Mouse (Mus musculus) hindbrain, embryonic 11.5 days (tissue): Measurements from ENCODE around the gene Crb3. TPM values are rescaled to one million over a fixed set of nuclear protein-coding genes. Genes with fewer than 3 reads are reported as not detected.

ENCODE experiments used
- ATAC-seq: fragments of 200-750 bp; cut with Nextera tagmentation; 2 replicates; pipeline ENCODE4 v1.8.0; 2017; ENCODE audit warnings: mild to moderate bottlenecking, moderate TSS enrichment, moderate library complexity; ENCODE audit not compliant: low FRiP score
- DNase-seq: peaks from one replicate; pipeline ENCODE4 v3.0.0-alpha.2; 2015; ENCODE audit warnings: low spot score
- H3K27ac ChIP-seq: fragments of 300-500 bp; sonication (generic); 2 replicates; pipeline ENCODE4 v1.5.1; 2014; ENCODE audit warnings: mild to moderate bottlenecking, low read depth, low read length
- H3K27me3 ChIP-seq: fragments of 300-500 bp; sonication (generic); 2 replicates; pipeline ENCODE4 v1.6.1; 2014; ENCODE audit warnings: mild to moderate bottlenecking, low read length, moderate library complexity, mixed read lengths; ENCODE audit not compliant: control insufficient read depth, insufficient read depth
- H3K36me3 ChIP-seq: fragments of 300-500 bp; sonication (generic); 2 replicates; pipeline ENCODE4 v1.6.1; 2014; ENCODE audit warnings: mild to moderate bottlenecking, low read length, moderate library complexity, mixed read lengths; ENCODE audit not compliant: control insufficient read depth, insufficient read depth
- H3K4me1 ChIP-seq: fragments of 300-500 bp; sonication (generic); replicated peaks from 2 replicates; pipeline ENCODE4 v1.6.1; 2014; ENCODE audit warnings: low read length, mixed read lengths; ENCODE audit not compliant: control insufficient read depth, insufficient read depth
- H3K4me2 ChIP-seq: fragments of 300-500 bp; sonication (generic); replicated peaks from 2 replicates; pipeline ENCODE4 v1.6.1; 2014; ENCODE audit warnings: mild to moderate bottlenecking, low read depth, low read length
- H3K4me3 ChIP-seq: fragments of 300-500 bp; sonication (generic); 2 replicates; pipeline ENCODE4 v1.5.1; 2014; ENCODE audit warnings: low read depth, low read length
- H3K9ac ChIP-seq: fragments of 300-500 bp; sonication (generic); 2 replicates; pipeline ENCODE4 v1.6.1; 2014; ENCODE audit warnings: low read depth, low read length
- H3K9me3 ChIP-seq: fragments of 300-500 bp; sonication (generic); 2 replicates; pipeline ENCODE4 v1.6.1; 2016; ENCODE audit warnings: low read length; ENCODE audit not compliant: control insufficient read depth
- WGBS: fragments of 180-500 bp; shearing (Covaris S2); extraction: QIAGEN DNeasy Blood & Tissue Kit; methylation state at CpG from one replicate; pipeline ENCODE4 v1.1.7; 2014; 5-methylcytosine and 5-hydroxymethylcytosine counted together
- polyA plus RNA-seq: library from polyadenylated mRNA; unstranded; fragments of >200 nt; fragmentation: Nextera tagmentation; extraction: Ambion mirVana; gene quantifications from 2 replicates; pipeline ENCODE4 v1.2.1, GENCODE M21; 2014

Crb3 gene
- polyA plus RNA-seq, 1 experiment from 2014 or later: 3.6 TPM

DNA sequence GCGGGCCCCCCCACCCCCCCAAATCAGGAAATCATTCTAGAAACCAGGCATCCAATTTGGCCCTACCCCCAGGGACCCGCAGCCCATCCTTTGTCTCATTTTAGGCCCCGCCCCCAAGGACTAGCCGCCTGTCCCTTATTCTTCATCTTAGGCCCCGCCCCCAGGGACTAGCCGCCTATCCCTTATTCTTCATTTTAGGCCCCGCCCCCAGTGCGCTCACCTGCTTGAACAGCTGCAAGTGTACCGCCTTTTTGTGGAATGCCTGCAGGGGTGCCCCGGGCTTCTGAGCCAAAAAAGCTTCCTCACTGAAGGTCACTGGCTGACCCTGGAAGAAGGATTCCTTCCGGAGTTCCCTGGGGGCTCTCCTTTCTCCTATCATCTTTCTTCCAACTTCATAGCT, 11.8 kb downstream of the Crb3 start:
- no peaks in the 10 kb centered on the region for H3K9me3 ChIP-seq
- H3K4me2 ChIP-seq: 0 out of 2 replicates have a peak overlapping the region, but pooled peaks have one; percentile 0
- DNase-seq (peak; percentile 80), ATAC-seq (peak; percentile 73)
- 0 out of 2 replicates have a peak, but pooled peaks cover 2% of the 10 kb centered on the region for H3K4me1 ChIP-seq
- H3K9ac ChIP-seq: no peak overlapping the region
- no peak overlapping the region for H3K27ac ChIP-seq
- no peaks in the 10 kb centered on the region for H3K27me3 ChIP-seq
- no peaks in the 10 kb centered on the region for H3K36me3 ChIP-seq
- H3K4me3 ChIP-seq: peak overlapping the region; percentile 6; the same call in 1 of the 2 replicates
- WGBS: 5% methylated on average over 11 of the region's 11 CpGs

- Histone ChIP-seq H3K27ac (no peak overlapping the region), H3K4me3 (no peak overlapping the region), H3K4me1 (no peaks in the 10 kb centered on the region), H3K9ac (no peak overlapping the region), H3K27me3 (no peaks in the 10 kb centered on the region), H3K9me3 (no peaks in the 10 kb centered on the region), H3K4me2 (no peak overlapping the region), H3K36me3 (no peaks in the 10 kb centered on the region)
- ATAC-seq (no peak), DNase-seq (no peak)
- WGBS: 66% methylated on average over 3 of the region's 3 CpGs
Observed at GRCm38 (mm10) chr17:57076916-57077315, 18.0 kb downstream of the Crb3 start.

- Histone ChIP-seq H3K9ac (no peak within 1 kb of the TSS), H3K27ac (no peak within 1 kb of the TSS), H3K4me2 (no peak within 1 kb of the TSS), H3K36me3 (no peaks in the 10 kb centered on the region), H3K27me3 (no peaks in the 10 kb centered on the region), H3K9me3 (no peaks in the 10 kb centered on the region), H3K4me1 (no peaks in the 10 kb centered on the region), H3K4me3 (no peak within 1 kb of the TSS)
- 41% methylated on average over 6 of the region's 6 CpGs for WGBS
- no peak for DNase-seq
- no peak for ATAC-seq
Observed at GRCm38 (mm10) chr17:57078336-57078735, 19.4 kb downstream of the Crb3 start, which contains the start of gene Dennd1c. Gene Dennd1c, minus strand, starts transcription at chr17:57078514.

DNA sequence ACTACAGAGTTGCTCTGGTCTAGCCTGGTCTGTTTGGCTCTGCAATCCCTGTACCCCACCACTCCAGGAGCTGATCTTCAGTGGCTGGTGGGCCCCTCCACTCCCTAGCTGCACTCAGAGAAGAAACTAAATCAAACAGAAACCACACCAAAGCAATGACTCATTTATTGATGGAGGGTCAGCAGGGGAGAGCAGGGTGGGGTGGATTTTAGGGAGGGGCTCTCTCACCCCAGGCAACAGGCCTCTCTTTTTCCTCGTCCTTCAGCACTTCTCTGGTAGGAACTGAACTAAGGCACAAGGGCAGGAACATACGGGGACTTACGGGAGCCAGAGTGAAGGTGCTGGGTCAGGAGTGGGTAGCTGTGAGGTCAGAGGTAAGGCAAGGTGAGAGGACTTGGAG, 21.0 kb downstream of the Crb3 start:
- ATAC-seq (no peak), DNase-seq (no peak)
- WGBS: 75% methylated on average over 3 of the region's 3 CpGs
- Histone ChIP-seq H3K4me2 (no peak overlapping the region), H3K27ac (no peak overlapping the region), H3K4me1 (no peaks in the 10 kb centered on the region), H3K9ac (no peak overlapping the region), H3K27me3 (no peaks in the 10 kb centered on the region), H3K4me3 (no peak overlapping the region), H3K9me3 (no peaks in the 10 kb centered on the region), H3K36me3 (no peaks in the 10 kb centered on the region)

DNA sequence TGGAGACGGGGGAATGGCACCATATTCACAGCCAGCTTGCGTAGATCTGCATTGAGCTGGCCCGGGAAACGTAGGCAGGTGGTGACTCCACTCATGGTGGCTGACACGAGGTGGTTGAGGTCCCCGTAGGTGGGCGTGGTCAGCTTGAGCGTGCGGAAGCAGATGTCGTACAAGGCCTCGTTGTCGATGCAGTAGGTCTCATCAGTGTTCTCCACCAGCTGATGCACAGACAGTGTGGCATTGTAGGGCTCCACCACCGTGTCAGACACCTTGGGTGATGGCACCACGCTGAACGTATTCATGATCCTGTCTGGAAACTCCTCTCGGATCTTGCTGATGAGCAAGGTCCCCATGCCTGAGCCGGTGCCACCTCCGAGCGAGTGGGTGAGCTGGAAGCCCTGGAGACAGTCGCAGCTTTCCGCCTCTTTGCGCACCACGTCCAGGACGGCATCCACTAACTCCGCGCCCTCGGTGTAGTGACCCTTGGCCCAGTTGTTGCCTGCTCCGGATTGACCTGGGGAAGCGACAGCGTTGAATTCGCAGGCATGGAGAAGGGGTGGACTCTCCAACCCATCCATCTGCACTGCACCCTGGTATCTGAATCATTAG, 22.4 kb downstream of the Crb3 start:
- Histone ChIP-seq H3K27ac (no peak overlapping the region), H3K36me3 (no peaks in the 10 kb centered on the region), H3K4me3 (no peak overlapping the region), H3K4me2 (no peak overlapping the region), H3K9ac (no peak overlapping the region), H3K9me3 (no peaks in the 10 kb centered on the region), H3K4me1 (no peaks in the 10 kb centered on the region), H3K27me3 (no peaks in the 10 kb centered on the region)
- no peak for DNase-seq
- ATAC-seq: no peak
- 95% methylated on average over 31 of the region's 31 CpGs for WGBS

GRCm38 (mm10) chr17:57082481-57082880, 23.6 kb downstream of the Crb3 start:
- Histone ChIP-seq H3K9me3 (no peaks in the 10 kb centered on the region), H3K36me3 (no peaks in the 10 kb centered on the region), H3K4me3 (no peak overlapping the region), H3K4me1 (no peaks in the 10 kb centered on the region), H3K27ac (no peak overlapping the region), H3K4me2 (no peak overlapping the region), H3K9ac (no peak overlapping the region), H3K27me3 (0 out of 2 replicates have a peak, but pooled peaks cover 1% of the 10 kb centered on the region)
- ATAC-seq: no peak
- 88% methylated on average over 5 of the region's 5 CpGs for WGBS
- DNase-seq: no peak

- H3K4me1 ChIP-seq: no peaks in the 10 kb centered on the region
- H3K27me3 ChIP-seq: 0 out of 2 replicates have a peak, but pooled peaks cover 4% of the 10 kb centered on the region
- H3K27ac ChIP-seq: no peak overlapping the region
- no peak overlapping the region; the same call in 1 of the 2 replicates for H3K4me2 ChIP-seq
- H3K9me3 ChIP-seq: no peaks in the 10 kb centered on the region
- H3K9ac ChIP-seq: no peak overlapping the region
- peak overlapping the region; percentile 47 for H3K4me3 ChIP-seq
- no peaks in the 10 kb centered on the region for H3K36me3 ChIP-seq
- DNase-seq (no peak), ATAC-seq (no peak)
- 89% methylated on average over 11 of the region's 11 CpGs for WGBS
Observed at GRCm38 (mm10) chr17:57085970-57086757, 27.3 kb downstream of the Crb3 start.

DNA sequence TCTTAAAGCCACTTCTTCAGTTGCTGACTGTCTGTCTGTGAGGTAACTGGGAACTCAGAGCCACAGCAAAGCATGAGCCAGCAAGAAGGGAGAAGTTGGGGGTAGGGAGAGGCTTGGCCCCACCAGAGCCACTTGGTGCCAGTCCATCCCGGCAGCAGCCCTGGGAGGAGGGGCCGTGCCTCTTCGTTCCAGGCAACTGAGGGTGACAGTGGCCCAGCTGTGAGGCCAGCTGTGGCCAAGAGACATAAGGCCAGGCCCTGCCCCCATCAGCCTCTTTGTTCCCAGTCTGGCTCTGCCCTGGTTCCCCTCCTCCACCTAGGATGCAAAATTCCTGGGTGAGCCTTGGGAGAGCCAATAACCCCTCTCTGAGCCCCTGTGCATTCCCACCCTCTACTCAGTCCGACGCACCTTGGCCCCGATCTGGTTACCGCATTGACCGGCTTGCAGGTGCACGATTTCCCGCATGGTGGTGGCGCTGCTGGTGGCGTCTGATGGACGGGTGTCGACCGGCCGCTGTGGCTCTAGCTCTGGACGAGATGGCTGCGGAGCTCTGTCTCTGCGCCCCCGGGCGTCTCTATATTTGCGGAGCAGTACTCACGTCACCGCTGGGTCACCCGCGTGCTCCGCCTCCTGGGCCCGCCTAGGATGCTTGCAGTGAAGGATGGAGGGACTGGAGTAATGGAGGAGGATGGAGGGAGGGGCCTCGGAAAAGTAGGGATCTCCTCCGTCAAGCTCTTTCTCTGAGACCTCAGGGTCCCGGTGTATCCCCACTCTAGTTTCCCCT, 28.3 kb downstream of the Crb3 start, which contains the start of gene Tubb4a:
Tubb4a (minus strand) TSS at position 734 of the 784 bp plus-strand sequence.
- 0 out of 2 replicates have a peak, but pooled peaks cover 4% of the 10 kb centered on the region for H3K27me3 ChIP-seq
- H3K4me2 ChIP-seq: peak within 1 kb of the TSS; percentile 66
- peak within 1 kb of the TSS; percentile 74 for H3K9ac ChIP-seq
- no peaks in the 10 kb centered on the region for H3K4me1 ChIP-seq
- peak; percentile 93 for ATAC-seq
- peak; percentile 75 for DNase-seq
- H3K36me3 ChIP-seq: no peaks in the 10 kb centered on the region
- WGBS: 1% methylated on average over 31 of the region's 31 CpGs
- peak within 1 kb of the TSS; percentile 82 for H3K27ac ChIP-seq
- no peaks in the 10 kb centered on the region for H3K9me3 ChIP-seq
- H3K4me3 ChIP-seq: peak within 1 kb of the TSS; percentile 47
